Mouse (Mus musculus) embryonic facial prominence, embryonic 15.5 days (tissue): ENCODE results near the gene Usp32. TPM values are rescaled to one million over a fixed set of nuclear protein-coding genes. Genes with fewer than 3 reads are reported as not detected.

Experiments
- ATAC-seq: fragments of 200-750 bp; cut with Nextera tagmentation; 2 replicates; pipeline ENCODE4 v1.8.0; 2017; ENCODE audit warnings: low read depth, moderate TSS enrichment; ENCODE audit not compliant: insufficient number of reproducible peaks, low FRiP score, low TSS enrichment
- H3K27ac ChIP-seq: fragments of 300-500 bp; sonication (generic); replicated peaks from 2 replicates; pipeline ENCODE4 v1.5.1; 2015; ENCODE audit warnings: mild to moderate bottlenecking, inconsistent platforms
- H3K27me3 ChIP-seq: fragments of 300-500 bp; sonication (generic); 2 replicates; pipeline ENCODE4 v1.6.1; 2015; ENCODE audit warnings: inconsistent platforms
- H3K36me3 ChIP-seq: fragments of 300-500 bp; sonication (generic); 2 replicates; pipeline ENCODE4 v1.6.1; 2015; ENCODE audit warnings: mild to moderate bottlenecking, inconsistent platforms
- H3K4me1 ChIP-seq: fragments of 300-500 bp; sonication (generic); 2 replicates; pipeline ENCODE4 v1.6.1; 2015; ENCODE audit warnings: inconsistent platforms
- H3K4me2 ChIP-seq: fragments of 300-500 bp; sonication (generic); replicated peaks from 2 replicates; pipeline ENCODE4 v1.6.1; 2015; ENCODE audit warnings: mild to moderate bottlenecking, inconsistent platforms
- H3K4me3 ChIP-seq: fragments of 300-500 bp; sonication (generic); replicated peaks from 2 replicates; pipeline ENCODE4 v1.5.1; 2015; ENCODE audit warnings: mild to moderate bottlenecking, inconsistent platforms
- H3K9ac ChIP-seq: fragments of 300-500 bp; sonication (generic); 2 replicates; pipeline ENCODE4 v1.6.1; 2015; ENCODE audit warnings: inconsistent platforms
- H3K9me3 ChIP-seq: fragments of 300-500 bp; sonication (generic); replicated peaks from 2 replicates; pipeline ENCODE4 v1.6.1; 2016; ENCODE audit warnings: inconsistent platforms
- WGBS: fragments of 180-500 bp; shearing (Covaris S2); methylation state at CpG from one replicate; pipeline ENCODE4 v1.1.7; 2015; 5-methylcytosine and 5-hydroxymethylcytosine counted together
- polyA plus RNA-seq: library from polyadenylated mRNA; unstranded; fragments of >200 nt; fragmentation: Nextera tagmentation; extraction: Ambion mirVana; gene quantifications from 2 replicates; pipeline ENCODE4 v1.2.1, GENCODE M21; 2015

Usp32 gene
- polyA plus RNA-seq, 1 experiment from 2014 or later = 4.1 TPM

DNA sequence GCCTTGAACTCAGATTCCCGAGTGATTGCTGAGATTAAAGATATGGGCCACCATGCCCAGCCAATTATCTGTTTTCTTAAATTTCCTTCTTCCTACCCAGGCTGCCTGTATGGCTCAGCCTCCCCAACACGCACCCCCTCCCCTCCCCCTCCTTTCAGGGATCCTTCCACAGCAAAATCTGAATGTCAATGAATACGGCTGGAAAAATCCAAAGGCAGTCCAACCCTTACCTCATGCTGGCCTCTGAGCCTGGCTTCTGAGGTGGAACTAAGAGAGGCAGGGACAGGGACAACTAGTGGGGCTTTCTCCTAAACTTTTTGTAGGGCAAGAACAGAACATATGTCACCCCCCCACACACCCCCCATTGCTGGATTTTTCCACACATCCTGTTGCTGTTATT, 191.8 kb downstream of the Usp32 start:
- ATAC-seq = no peak
- H3K9ac ChIP-seq = no peak overlapping the region
- 44% methylated on average over 3 of the region's 3 CpGs for WGBS

DNA sequence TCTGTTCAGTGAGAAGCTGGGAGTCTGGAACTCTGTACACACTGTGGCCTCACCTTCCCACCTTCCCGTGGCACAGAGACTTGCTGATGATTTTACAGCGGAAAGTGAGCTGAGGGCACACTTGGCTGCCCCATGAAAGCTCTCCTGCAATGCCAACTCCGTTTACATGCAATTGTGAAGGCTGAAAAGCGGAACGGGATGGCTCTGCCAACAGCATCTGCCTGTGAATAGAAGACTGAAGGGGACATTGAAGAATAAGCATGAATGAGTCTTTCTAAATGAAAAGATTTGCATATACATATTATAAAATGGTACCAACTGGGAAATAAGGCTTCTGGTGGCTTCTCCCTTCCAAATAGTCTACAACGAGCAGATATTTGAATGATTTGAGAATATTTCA, 192.8 kb downstream of the Usp32 start:
- Histone ChIP-seq H3K36me3 (no peaks in the 10 kb centered on the region), H3K9me3 (no peaks in the 10 kb centered on the region), H3K4me1 (no peaks in the 10 kb centered on the region; the same call in 1 of the 2 replicates), H3K27me3 (peaks cover 25% of the 10 kb centered on the region), H3K4me3 (no peak overlapping the region), H3K4me2 (no peak overlapping the region), H3K9ac (no peak overlapping the region), H3K27ac (no peak overlapping the region)
- no peak for ATAC-seq
- 76% methylated on average over 6 of the region's 6 CpGs for WGBS

More for the DNA sequence above, 191.8 kb downstream of the Usp32 start:
- no peaks in the 10 kb centered on the region for H3K9me3 ChIP-seq
- H3K27ac ChIP-seq = no peak overlapping the region
- H3K4me3 ChIP-seq = no peak overlapping the region
- peaks cover 20% of the 10 kb centered on the region for H3K27me3 ChIP-seq
- H3K36me3 ChIP-seq = no peaks in the 10 kb centered on the region
- H3K4me2 ChIP-seq = no peak overlapping the region
- no peaks in the 10 kb centered on the region; the same call in 1 of the 2 replicates for H3K4me1 ChIP-seq

GRCm38 (mm10) chr11:84945841-84946240, 194.1 kb downstream of the Usp32 start:
- H3K4me3 ChIP-seq = no peak overlapping the region
- WGBS = 48% methylated on average over 3 of the region's 3 CpGs
- H3K4me1 ChIP-seq = no peaks in the 10 kb centered on the region; the same call in 1 of the 2 replicates
- no peaks in the 10 kb centered on the region for H3K36me3 ChIP-seq
- ATAC-seq = no peak
- H3K9ac ChIP-seq = no peak overlapping the region
- H3K9me3 ChIP-seq = no peaks in the 10 kb centered on the region
- H3K27ac ChIP-seq = no peak overlapping the region
- H3K4me2 ChIP-seq = no peak overlapping the region
- H3K27me3 ChIP-seq = peaks cover 25% of the 10 kb centered on the region

DNA sequence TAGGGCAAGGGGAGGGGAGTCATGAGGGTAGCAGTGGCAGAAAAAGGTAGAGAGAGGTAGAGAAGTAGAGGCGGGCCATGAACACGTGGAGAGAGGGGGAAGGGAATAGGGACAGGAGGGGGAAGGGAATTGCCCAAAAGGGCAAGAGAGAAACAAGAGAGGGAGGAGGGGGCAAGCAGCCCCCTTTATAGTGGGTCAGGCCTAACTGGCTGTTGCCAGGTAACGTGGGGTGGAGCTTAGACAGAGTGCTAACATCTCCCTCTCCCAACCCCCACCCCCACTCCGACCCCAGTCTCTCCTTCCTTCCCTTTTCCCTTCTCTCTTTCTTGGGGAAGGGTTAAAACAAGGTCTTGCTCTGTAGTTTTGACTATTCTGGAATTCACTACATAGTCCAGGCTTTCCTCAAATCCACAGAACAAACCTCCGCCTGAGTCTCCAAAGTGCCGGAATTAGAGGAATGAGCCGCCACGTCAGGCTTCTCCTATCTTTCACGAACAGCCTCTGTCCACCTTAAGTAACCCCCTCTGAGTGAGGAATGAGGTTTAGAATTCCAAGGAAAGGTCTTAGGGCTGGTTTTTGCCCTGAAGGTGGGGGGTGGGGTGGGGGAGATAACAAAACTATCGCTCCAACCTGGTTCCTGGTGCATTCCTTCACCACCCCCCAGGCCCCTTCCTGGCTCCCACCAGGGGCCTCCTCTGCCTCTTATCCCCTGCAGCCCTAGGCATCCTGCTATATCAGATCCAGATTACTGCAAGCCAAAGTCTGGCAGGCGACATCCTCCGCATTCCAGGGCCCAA, 195.1 kb downstream of the Usp32 start:
- no peaks in the 10 kb centered on the region; the same call in 1 of the 2 replicates for H3K4me1 ChIP-seq
- WGBS = 2% methylated on average over 12 of the region's 12 CpGs
- no peak overlapping the region for H3K4me3 ChIP-seq
- H3K27me3 ChIP-seq = peaks cover 25% of the 10 kb centered on the region
- H3K27ac ChIP-seq = no peak overlapping the region
- no peaks in the 10 kb centered on the region for H3K36me3 ChIP-seq
- ATAC-seq = no peak
- H3K9me3 ChIP-seq = no peaks in the 10 kb centered on the region
- no peak overlapping the region for H3K9ac ChIP-seq
- H3K4me2 ChIP-seq = no peak overlapping the region

DNA sequence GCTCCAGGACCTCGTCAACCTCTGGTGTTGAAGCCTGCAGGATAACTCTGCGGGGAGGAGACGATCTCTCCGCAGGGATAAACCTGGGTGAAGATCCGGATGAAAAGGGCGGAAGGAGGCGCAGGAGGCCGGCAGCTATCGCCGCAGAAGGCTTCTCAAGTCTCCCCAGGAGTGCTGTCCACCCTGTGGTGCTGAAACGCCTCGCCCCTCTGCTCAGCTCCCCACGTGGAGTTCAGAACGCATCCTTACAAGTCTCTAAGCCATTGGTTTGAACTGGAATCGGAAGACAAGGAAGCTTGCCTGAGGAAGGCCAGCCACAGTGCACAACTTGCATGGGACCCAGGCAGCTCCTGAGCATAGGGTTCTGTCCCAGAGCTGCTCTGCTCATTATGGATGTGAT, 196.0 kb downstream of the Usp32 start:
- Histone ChIP-seq H3K9me3 (no peaks in the 10 kb centered on the region), H3K9ac (no peak overlapping the region), H3K4me3 (no peak overlapping the region), H3K36me3 (no peaks in the 10 kb centered on the region), H3K4me1 (no peaks in the 10 kb centered on the region; the same call in 1 of the 2 replicates), H3K27me3 (peaks cover 25% of the 10 kb centered on the region), H3K4me2 (peak overlapping the region; percentile 36), H3K27ac (no peak overlapping the region)
- WGBS = under 1% methylated on average over 15 of the region's 15 CpGs
- ATAC-seq = no peak

DNA sequence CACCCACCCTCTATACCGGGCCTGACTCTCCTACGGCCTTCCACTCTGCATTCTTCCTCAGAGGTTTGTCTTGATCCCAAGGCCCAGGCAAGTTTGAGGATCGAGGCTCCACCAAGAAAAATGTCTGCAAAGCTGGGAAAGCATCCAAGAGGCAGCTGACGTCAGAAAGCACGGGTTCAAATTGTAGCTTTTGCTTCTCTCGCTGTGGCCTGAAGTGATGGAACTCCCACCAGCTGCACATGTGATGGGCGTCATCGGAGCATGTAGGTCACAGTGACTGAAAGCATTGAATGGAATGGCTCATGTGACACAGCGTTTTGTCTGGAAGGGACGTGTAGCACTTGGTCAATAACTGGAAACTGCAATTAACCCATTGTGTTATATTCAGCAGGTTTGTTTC, 199.8 kb downstream of the Usp32 start:
- Histone ChIP-seq H3K27me3 (peaks cover 14% of the 10 kb centered on the region), H3K9me3 (no peaks in the 10 kb centered on the region), H3K27ac (no peak overlapping the region), H3K36me3 (no peaks in the 10 kb centered on the region), H3K4me1 (no peaks in the 10 kb centered on the region; the same call in 1 of the 2 replicates), H3K9ac (no peak overlapping the region), H3K4me3 (no peak overlapping the region), H3K4me2 (no peak overlapping the region)
- WGBS = 73% methylated on average over 10 of the region's 10 CpGs
- no peak for ATAC-seq

DNA sequence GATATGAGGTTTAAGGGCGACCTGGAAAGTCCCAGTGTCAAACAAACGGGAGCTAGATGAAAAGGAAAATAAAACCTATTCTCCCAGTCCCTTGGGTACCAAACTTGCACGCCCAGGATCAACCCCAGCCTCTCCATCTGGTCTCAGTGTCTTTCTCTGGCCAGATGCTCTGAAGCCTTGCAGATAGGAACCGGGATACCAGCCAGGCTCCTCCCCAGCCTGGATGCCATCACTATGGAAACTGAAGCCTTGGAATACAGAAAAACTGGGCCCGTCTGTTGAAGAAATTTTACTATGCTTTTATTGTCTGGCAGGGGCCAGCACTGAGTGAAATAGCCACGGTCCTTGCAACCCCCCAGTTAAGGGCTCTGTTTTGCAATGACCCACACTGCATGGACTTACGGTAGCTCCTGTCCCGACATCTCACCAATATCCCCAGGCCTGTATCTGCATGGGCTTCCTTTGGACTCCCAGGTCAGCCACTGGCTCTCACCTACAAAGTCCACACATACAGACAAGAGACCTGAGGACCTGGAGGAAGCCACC, 200.4 kb downstream of the Usp32 start:
- Histone ChIP-seq H3K4me3 (no peak overlapping the region), H3K27ac (no peak overlapping the region), H3K27me3 (peaks cover 10% of the 10 kb centered on the region), H3K9ac (no peak overlapping the region), H3K4me2 (no peak overlapping the region), H3K9me3 (no peaks in the 10 kb centered on the region), H3K36me3 (no peaks in the 10 kb centered on the region), H3K4me1 (no peaks in the 10 kb centered on the region; the same call in 1 of the 2 replicates)
- 52% methylated on average over 8 of the region's 8 CpGs for WGBS
- ATAC-seq = no peak

Other genes with a start within 250 kb of the Usp32 start
- 49.9 and 58.1 TPM in 2 replicates for gene Znhit3, start 223.8 kb downstream of the Usp32 start, polyA plus RNA-seq
- 0.57 and 0.58 TPM in 2 replicates for gene Car4, start 182.4 kb downstream of the Usp32 start, polyA plus RNA-seq
- 0.25 TPM in 1 of 2 replicates, not detected in the other for gene 1700125H20Rik, start 30.2 kb upstream of the Usp32 start, polyA plus RNA-seq
- 38.0 and 38.7 TPM in 2 replicates for gene Appbp2, start 95.0 kb upstream of the Usp32 start, polyA plus RNA-seq
- gene Ppm1d, start 171.1 kb upstream of the Usp32 start, polyA plus RNA-seq = 17.0 and 17.1 TPM in 2 replicates
- 27.0 and 32.7 TPM in 2 replicates for gene Bcas3, start 213.0 kb upstream of the Usp32 start, polyA plus RNA-seq